Mouse (Mus musculus): Measurements from ENCODE around the gene Slc33a1. TPM values are rescaled to one million over a fixed set of nuclear protein-coding genes. Genes with fewer than 3 reads are reported as not detected.

The Slc33a1 gene
- total RNA-seq, 1 experiment from 2014 or later = 18.5 TPM

- peak; percentile 67 for ATAC-seq (replicated peaks; ENCODE audit: low read depth, poor library complexity, severe bottlenecking)
Measured at GRCm38 (mm10) chr3:63898581-63899308, 65.8 kb downstream of the Slc33a1 start.

GRCm38 (mm10) chr3:63897177-63897576 lies 67.4 kb downstream of the Slc33a1 start:
- no peak for ATAC-seq (replicated peaks; ENCODE audit: low read depth, poor library complexity, severe bottlenecking)

- no peak for ATAC-seq (replicated peaks; ENCODE audit: low read depth, poor library complexity, severe bottlenecking)
Measured at GRCm38 (mm10) chr3:63896303-63896702, 68.3 kb downstream of the Slc33a1 start.

- no peak for ATAC-seq (replicated peaks; ENCODE audit: low read depth, poor library complexity, severe bottlenecking)
Measured at GRCm38 (mm10) chr3:63895786-63896185, 68.8 kb downstream of the Slc33a1 start.

- ATAC-seq (replicated peaks; ENCODE audit: low read depth, poor library complexity, severe bottlenecking) = peak; percentile 89
Measured at GRCm38 (mm10) chr3:63893677-63894076, 70.9 kb downstream of the Slc33a1 start.

DNA sequence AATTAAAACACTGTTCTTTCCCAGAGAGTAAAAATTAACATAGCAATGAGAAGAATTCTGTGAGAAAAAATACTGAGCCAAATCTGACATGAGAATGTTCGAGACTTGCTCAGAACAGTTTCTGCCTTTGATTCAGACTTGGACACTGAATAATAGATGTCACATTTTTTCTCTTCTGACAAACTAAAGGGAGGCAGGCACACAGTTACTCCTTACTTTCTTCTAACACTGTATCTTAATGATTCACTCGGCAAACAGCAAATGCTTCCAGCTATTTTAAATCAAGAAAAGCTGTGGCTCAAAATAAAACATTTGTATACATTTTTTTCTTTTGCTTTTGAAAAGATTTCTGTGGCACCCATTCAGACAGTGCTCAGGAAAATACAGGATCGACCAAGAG lies 72.4 kb downstream of the Slc33a1 start:
- ATAC-seq (replicated peaks; ENCODE audit: low read depth, poor library complexity, severe bottlenecking) = no peak

Other genes starting within 250 kb of the Slc33a1 start
- gene Plch1, start 65.3 kb downstream of the Slc33a1 start, total RNA-seq (2017) = not detected in 2 replicates
- 5.6 and 8.5 TPM in 2 replicates for gene E130311K13Rik, start 35.3 kb downstream of the Slc33a1 start, total RNA-seq (2017)
- 52.2 and 54.9 TPM in 2 replicates for gene Gmps, start 11.3 kb upstream of the Slc33a1 start, total RNA-seq (2017)
- gene Vmn2r1, start 116.8 kb upstream of the Slc33a1 start, total RNA-seq (2017) = not detected in 2 replicates
- gene Vmn2r2, start 177.2 kb upstream of the Slc33a1 start, total RNA-seq (2017) = not detected in 2 replicates